Mouse (Mus musculus): ENCODE measurements at regions not wholly inside any gene's neighbourhood (a gene's known extent, or its start where the extent isn't known, plus 50 kb on each side); places are given as distances from the start of the nearest gene placed in this dataset.
"Not testable (repeated sequence)": the region's sequence is repeated elsewhere in the genome, so short reads cannot be mapped to it uniquely, and the experiment has no call there.

- H3K4me1 ChIP-seq: no peaks in the 10 kb centered on the region
- no peak overlapping the region for H3K9ac ChIP-seq (replicated peaks)
- H3K27me3 ChIP-seq: no peaks in the 10 kb centered on the region
- 29% methylated on average over 1 of the region's 1 CpGs for WGBS
- no peak overlapping the region for H3K4me2 ChIP-seq (replicated peaks)
- H3K36me3 ChIP-seq: no peaks in the 10 kb centered on the region
- no peak overlapping the region for H3K4me3 ChIP-seq
- ATAC-seq (ENCODE audit: low FRiP score, low read depth): peak; percentile 80
- no peaks in the 10 kb centered on the region for H3K9me3 ChIP-seq
- no peak overlapping the region for H3K27ac ChIP-seq (replicated peaks)
These were observed 781.5 kb upstream of the Cdh20 start for GRCm38 (mm10) chr1:103986867-103987266.

DNA sequence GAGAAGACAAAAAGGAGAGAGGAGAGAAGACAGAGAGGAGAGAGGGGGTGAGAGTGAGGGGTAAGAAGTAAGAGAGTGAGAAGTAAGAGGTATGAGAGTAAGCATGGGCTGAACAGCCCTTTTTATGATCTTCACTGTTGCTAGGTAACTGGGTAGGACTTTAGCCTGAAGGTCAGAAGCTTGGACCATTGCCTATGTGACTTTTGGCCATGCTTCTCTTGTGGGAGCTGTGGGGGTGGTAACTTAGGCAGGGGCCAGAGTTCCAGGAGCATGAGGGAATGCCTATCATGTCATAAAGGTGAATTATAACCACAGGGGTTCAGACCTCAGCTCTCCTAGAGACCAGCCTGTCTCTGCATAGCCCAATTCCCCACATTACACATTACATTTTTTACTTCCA, 765.4 kb upstream of the Cdh20 start:
- not testable (repeated sequence) for ATAC-seq (ENCODE audit: low FRiP score, low read depth); H3K27me3 ChIP-seq; H3K9me3 ChIP-seq; H3K4me3 ChIP-seq; H3K27ac ChIP-seq (replicated peaks); H3K4me2 ChIP-seq (replicated peaks); H3K4me1 ChIP-seq; H3K9ac ChIP-seq (replicated peaks); H3K36me3 ChIP-seq

GRCm38 (mm10) chr1:104029670-104030069, 738.7 kb upstream of the Cdh20 start:
- Histone ChIP-seq H3K4me2 (replicated peaks) (no peak overlapping the region), H3K4me1 (no peaks in the 10 kb centered on the region), H3K9me3 (no peaks in the 10 kb centered on the region), H3K4me3 (no peak overlapping the region), H3K9ac (replicated peaks) (no peak overlapping the region), H3K36me3 (no peaks in the 10 kb centered on the region), H3K27ac (replicated peaks) (0 out of 2 replicates have a peak overlapping the region, but pooled peaks have one; percentile 54), H3K27me3 (no peaks in the 10 kb centered on the region)
- ATAC-seq (ENCODE audit: low FRiP score, low read depth): peak; percentile 91

- no peak overlapping the region for H3K27ac ChIP-seq (replicated peaks)
- no peaks in the 10 kb centered on the region for H3K36me3 ChIP-seq
- H3K9ac ChIP-seq (replicated peaks): no peak overlapping the region
- no peak overlapping the region for H3K4me3 ChIP-seq
- no peak overlapping the region for H3K4me2 ChIP-seq (replicated peaks)
- no peaks in the 10 kb centered on the region for H3K4me1 ChIP-seq
- no peaks in the 10 kb centered on the region for H3K27me3 ChIP-seq
- H3K9me3 ChIP-seq: no peaks in the 10 kb centered on the region
- WGBS: 71% methylated on average over 1 of the region's 1 CpGs
- ATAC-seq (ENCODE audit: low FRiP score, low read depth): peak; percentile 56; the same call in 1 of the 2 replicates
These were observed 719.9 kb upstream of the Cdh20 start for GRCm38 (mm10) chr1:104048440-104048839.

- Histone ChIP-seq H3K4me3 (no peak overlapping the region), H3K9ac (replicated peaks) (no peak overlapping the region), H3K4me2 (replicated peaks) (no peak overlapping the region), H3K4me1 (no peaks in the 10 kb centered on the region), H3K27ac (replicated peaks) (no peak overlapping the region), H3K9me3 (no peaks in the 10 kb centered on the region), H3K27me3 (no peaks in the 10 kb centered on the region), H3K36me3 (no peaks in the 10 kb centered on the region)
- ATAC-seq (ENCODE audit: low FRiP score, low read depth): peak; percentile 49
- 47% methylated on average over 4 of the region's 4 CpGs for WGBS
These were observed 719.0 kb upstream of the Cdh20 start for GRCm38 (mm10) chr1:104049169-104049948.

All from midbrain, embryonic 12.5 days (tissue).